Mouse (Mus musculus) thymus, adult 2 months (tissue): ENCODE results near the gene Elof1. TPM values are rescaled to one million over a fixed set of nuclear protein-coding genes. Genes with fewer than 3 reads are reported as not detected.
A peak's percentile ranks its signal among the peaks of the same experiment; 100 is the strongest.

Experiments used
- DNase-seq: peaks from one replicate; pipeline ENCODE4 v3.0.0; 2021
- H3K27ac ChIP-seq: fragments of 200-500 bp; 2 replicates; pipeline ENCODE4 v1.5.1; 2012; ENCODE audit warnings: low read length, control low read depth; ENCODE audit not compliant: control insufficient read depth, insufficient read depth
- H3K27me3 ChIP-seq: fragments of 200-500 bp; 2 replicates; pipeline ENCODE4 v1.6.1; 2012; ENCODE audit warnings: mild to moderate bottlenecking, low read length, moderate library complexity, mixed read lengths; ENCODE audit not compliant: control insufficient read depth, insufficient read depth
- H3K36me3 ChIP-seq: fragments of 200-500 bp; 2 replicates; pipeline ENCODE4 v1.6.1; 2012; ENCODE audit warnings: mild to moderate bottlenecking, low read length, moderate library complexity; ENCODE audit not compliant: control insufficient read depth, insufficient read depth
- H3K4me1 ChIP-seq: fragments of 200-500 bp; replicated peaks from 2 replicates; pipeline ENCODE4 v1.6.1; 2012; ENCODE audit warnings: low read length; ENCODE audit not compliant: control insufficient read depth, insufficient read depth
- H3K4me3 ChIP-seq: fragments of 200-500 bp; 2 replicates; pipeline ENCODE4 v1.5.1; 2012; ENCODE audit warnings: mild to moderate bottlenecking, low read length, control low read depth, moderate library complexity; ENCODE audit not compliant: control insufficient read depth, insufficient read depth
- CTCF ChIP-seq: fragments of 200-500 bp; IDR thresholded peaks from 2 replicates; pipeline ENCODE4 v1.5.1; 2012; ENCODE audit warnings: mild to moderate bottlenecking, control low read depth, low read length, moderate library complexity, borderline replicate concordance; ENCODE audit not compliant: control insufficient read depth, poor library complexity, insufficient read depth; ENCODE audit errors: extremely low read depth
- POLR2A ChIP-seq: fragments of 200-500 bp; IDR thresholded peaks from 2 replicates; pipeline ENCODE4 v1.6.1; 2012; ENCODE audit warnings: mild to moderate bottlenecking, low read length, control low read depth, moderate library complexity; ENCODE audit not compliant: control insufficient read depth, poor library complexity, insufficient read depth; ENCODE audit errors: extremely low read depth
- WGBS: fragments of 180-500 bp; shearing (Covaris S2); methylation state at CpG from one replicate; pipeline ENCODE4 v1.1.7; 2018; 5-methylcytosine and 5-hydroxymethylcytosine counted together
- polyA plus RNA-seq: library from polyadenylated mRNA; depleted of rRNA; stranded (reverse); fragments of >200 nt; gene quantifications from 2 replicates; pipeline ENCODE4 v1.2.3, GENCODE M21; 2012; rRNA removed

Gene Elof1
- 187 and 205 TPM in 2 replicates for polyA plus RNA-seq

DNA sequence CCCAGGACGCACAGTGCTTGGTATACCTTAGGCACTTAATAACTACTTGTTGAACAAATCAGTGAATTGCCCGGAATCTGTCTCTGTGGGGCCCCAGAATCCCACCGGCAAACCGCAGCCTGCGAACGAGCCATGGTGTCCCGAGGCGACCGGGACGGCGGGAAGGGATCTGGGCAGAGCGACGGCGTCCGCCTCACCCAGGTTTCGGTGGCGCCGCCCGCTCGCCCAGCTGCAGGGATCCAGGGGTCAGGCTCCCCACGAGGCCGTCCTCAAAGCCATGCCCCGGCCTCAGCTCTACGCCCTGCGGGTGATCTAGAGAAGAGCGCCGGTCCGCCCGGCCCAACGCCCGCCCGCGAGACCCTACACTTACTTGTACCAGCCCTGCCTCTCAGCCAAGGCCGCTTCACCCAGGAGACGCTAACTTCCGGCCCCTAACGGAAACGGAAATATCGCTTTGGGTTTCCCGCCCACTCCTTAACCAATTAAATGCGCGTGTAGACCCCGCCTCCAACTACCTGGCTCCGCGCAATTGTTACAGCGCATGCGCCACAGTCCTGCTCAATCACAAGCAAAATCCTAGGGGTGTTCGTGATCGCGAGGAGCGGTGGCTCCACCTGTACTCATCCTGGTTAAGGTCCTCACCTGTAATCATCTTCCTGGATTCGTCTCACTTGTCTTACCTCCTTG is at the start of gene Elof1:
Gene Elof1 (minus strand): TSS at position 433 of the 687 bp plus-strand sequence.
- Histone ChIP-seq H3K27ac (no peak within 1 kb of the TSS), H3K36me3 (peaks cover 17% of the 10 kb centered on the region), H3K4me3 (peak within 1 kb of the TSS; percentile 72), H3K27me3 (no peaks in the 10 kb centered on the region), H3K4me1 (peaks cover 9% of the 10 kb centered on the region)
- DNase-seq = peak; percentile 93
- TF ChIP-seq POLR2A = peak; percentile 42; the same call in 1 of the 2 replicates
- TF ChIP-seq CTCF = peak; percentile 49; the same call in 1 of the 2 replicates
- WGBS = under 1% methylated on average over 52 of the region's 52 CpGs

DNA sequence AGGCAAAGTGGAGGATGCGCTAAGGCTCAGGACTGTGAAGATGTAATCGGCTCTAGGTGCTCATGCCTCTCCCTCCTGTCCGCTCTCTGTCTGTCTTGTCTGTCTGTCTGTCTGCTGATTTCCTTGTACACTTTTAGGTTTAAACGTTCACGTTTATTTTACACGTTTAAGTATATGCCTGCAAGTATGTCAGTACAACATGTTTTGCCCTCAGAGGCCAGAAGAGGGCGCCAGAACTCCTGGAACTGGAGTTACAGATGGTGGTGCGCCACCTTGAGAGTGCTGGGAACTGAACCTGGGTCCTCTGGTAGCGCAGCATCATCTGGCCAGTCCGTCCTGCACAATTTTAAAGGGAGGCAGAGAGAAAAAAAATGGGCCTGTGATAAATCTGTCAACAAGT is 49.7 kb upstream of the Elof1 start:
- 95% methylated on average over 10 of the region's 10 CpGs for WGBS
- Histone ChIP-seq H3K27me3 (no peaks in the 10 kb centered on the region), H3K4me1 (no peaks in the 10 kb centered on the region; the same call in 1 of the 2 replicates), H3K4me3 (no peak overlapping the region), H3K27ac (no peak overlapping the region), H3K36me3 (no peaks in the 10 kb centered on the region)
- DNase-seq = no peak
- TF ChIP-seq POLR2A (no peak), CTCF (no peak)

DNA sequence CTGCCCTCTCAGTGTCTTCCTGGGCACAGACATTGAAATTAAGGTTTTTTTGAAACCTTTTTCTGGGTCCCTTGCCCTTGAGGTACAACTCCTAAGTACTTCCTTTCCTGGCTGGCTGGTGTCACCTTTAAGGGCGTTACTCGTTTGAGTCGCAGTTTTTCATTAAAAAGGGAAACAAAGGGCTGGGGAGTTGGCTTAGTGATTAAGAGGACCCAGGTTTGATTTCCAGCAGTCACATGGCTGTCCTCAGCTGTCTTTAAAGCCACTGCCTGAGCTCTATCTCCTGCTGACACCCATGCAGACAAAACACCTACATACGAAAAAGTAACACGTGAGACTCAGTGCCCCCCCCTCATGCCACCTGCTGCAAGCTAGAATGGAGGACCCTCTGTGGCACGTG is 49.0 kb upstream of the Elof1 start:
- Histone ChIP-seq H3K4me3 (no peak overlapping the region), H3K27me3 (no peaks in the 10 kb centered on the region), H3K4me1 (no peaks in the 10 kb centered on the region; the same call in 1 of the 2 replicates), H3K36me3 (no peaks in the 10 kb centered on the region), H3K27ac (no peak overlapping the region)
- 58% methylated on average over 6 of the region's 6 CpGs for WGBS
- no peak for TF ChIP-seq CTCF
- no peak for TF ChIP-seq POLR2A
- no peak for DNase-seq

DNA sequence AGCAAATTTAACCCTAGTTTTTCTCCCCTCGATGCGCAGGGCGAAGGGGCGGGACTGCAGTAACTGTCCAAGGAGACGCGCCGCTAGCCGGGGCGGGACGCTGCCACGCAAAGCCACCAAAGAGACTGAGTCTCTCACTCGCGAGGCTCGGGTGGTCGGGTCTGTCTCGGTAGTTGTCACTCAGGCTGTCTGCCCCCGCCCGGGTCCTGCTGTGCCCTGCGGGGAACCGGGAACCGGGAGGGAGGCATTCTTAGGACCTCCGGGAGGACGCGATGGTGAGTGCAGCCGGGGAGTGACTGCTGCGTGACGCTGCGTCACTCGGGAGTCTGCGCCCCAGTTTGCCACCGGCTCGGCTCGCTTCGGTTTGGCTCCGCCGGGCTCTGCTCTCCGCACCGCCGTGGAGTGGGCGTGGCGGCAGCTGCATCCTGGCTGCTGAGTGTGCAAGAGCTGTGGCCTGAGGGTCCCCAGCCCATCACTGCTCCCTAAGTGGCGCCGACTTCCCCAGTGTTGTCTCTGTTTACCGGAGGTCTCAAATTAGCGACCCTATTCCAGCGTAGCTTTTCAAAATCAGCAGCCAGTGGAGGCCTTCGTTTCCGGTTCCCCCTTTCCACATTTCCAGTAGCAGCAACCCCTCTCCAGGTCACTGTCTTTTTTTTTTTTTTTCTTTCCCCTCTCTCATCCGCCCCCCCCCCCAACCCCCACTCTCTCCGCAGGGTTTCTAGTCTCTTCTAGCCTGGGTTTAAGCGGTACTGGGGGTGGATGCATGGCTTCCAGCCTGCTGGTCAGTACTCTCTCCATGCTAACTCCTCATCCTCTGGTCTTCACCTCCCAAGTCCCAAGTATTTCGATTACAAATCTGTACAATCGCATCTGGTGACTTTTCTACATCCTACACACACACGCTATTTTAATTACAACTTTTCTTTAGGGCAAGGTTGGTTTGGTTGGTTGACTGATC is 48.0 kb upstream of the Elof1 start:
- Histone ChIP-seq H3K4me3 (peak overlapping the region; percentile 50), H3K4me1 (no peaks in the 10 kb centered on the region; the same call in 1 of the 2 replicates), H3K27me3 (no peaks in the 10 kb centered on the region), H3K36me3 (no peaks in the 10 kb centered on the region), H3K27ac (no peak overlapping the region)
- DNase-seq = peak; percentile 44
- TF ChIP-seq CTCF = no peak
- TF ChIP-seq POLR2A = no peak
- 5% methylated on average over 53 of the region's 54 CpGs for WGBS

DNA sequence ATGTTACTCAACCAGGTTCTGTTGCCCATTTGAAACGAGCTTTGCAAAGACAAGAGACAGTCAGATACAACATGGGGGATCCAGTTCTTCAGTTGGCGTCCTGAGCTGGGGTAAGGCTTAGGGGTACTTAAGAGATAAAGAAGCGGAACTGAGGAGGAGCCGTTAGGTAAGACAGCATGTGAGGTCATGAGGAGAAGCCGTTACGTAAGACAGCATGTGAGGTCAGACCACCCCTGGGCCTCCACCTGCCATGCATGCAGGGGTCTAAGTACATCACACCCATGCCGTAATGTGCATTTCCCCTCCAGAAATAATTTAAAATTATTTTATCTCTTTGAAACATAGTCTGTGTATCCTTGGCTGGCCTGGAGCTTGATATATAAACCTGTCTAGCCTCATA is 45.9 kb upstream of the Elof1 start:
- no peaks in the 10 kb centered on the region for H3K27me3 ChIP-seq
- no peaks in the 10 kb centered on the region for H3K36me3 ChIP-seq
- no peaks in the 10 kb centered on the region; the same call in 1 of the 2 replicates for H3K4me1 ChIP-seq
- TF ChIP-seq CTCF (no peak), POLR2A (no peak)
- DNase-seq = no peak
- no peak overlapping the region for H3K4me3 ChIP-seq
- 97% methylated on average over 7 of the region's 7 CpGs for WGBS
- no peak overlapping the region for H3K27ac ChIP-seq

DNA sequence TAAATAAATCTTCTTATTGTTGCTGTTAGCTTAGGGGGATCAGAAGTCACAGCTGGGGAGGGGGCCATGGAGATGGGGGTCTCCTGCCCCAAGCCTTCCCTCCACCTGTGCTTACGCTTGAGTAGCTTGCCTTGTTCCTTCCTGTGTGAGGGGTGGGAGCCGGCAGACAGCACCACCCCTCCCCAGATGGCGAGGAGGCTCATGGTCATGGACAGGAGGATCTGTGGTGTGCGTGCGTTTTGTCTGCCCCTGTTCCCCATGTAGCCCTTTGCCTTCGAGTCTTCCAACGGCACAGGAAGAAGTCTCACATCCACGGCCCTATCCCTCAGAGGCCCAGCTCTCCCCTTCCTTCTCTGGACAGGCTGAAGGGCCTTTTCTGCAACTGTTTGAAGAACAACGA is 45.3 kb upstream of the Elof1 start:
- WGBS = 95% methylated on average over 9 of the region's 9 CpGs
- peaks cover 4% of the 10 kb centered on the region for H3K4me1 ChIP-seq
- TF ChIP-seq POLR2A (no peak), CTCF (no peak)
- H3K27me3 ChIP-seq = no peaks in the 10 kb centered on the region
- no peak overlapping the region for H3K27ac ChIP-seq
- H3K4me3 ChIP-seq = no peak overlapping the region
- no peaks in the 10 kb centered on the region for H3K36me3 ChIP-seq
- DNase-seq = no peak
